Mouse (Mus musculus): ENCODE results near the gene Gm13288.
A peak's percentile ranks its signal among the peaks of the same experiment; 100 is the strongest.
"Not testable (repeated sequence)": the region's sequence is repeated elsewhere in the genome, so short reads cannot be mapped to it uniquely, and the experiment has no call there.

The Gm13288 gene

GRCm38 (mm10) chr4:88802954-88803353 is 2.4 kb upstream of the Gm13288 start, which contains the start of gene Gm13287:
Gm13287 (plus strand) TSS chr4:88803254.
- DNase-seq (ENCODE audit: low spot score) = not testable (repeated sequence)

GRCm38 (mm10) chr4:88805761-88806160 is 430 bp downstream of the Gm13288 start:
- not testable (repeated sequence) for DNase-seq (ENCODE audit: low spot score)

GRCm38 (mm10) chr4:88815928-88816327 is 10.6 kb downstream of the Gm13288 start, which contains the start of gene Ifna7:
Ifna7 (plus strand) TSS chr4:88816228.
- DNase-seq (ENCODE audit: low spot score) = no peak

- no peak for DNase-seq (ENCODE audit: low spot score)
These were observed 14.3 kb downstream of the Gm13288 start, which contains the start of gene Ifna11 for GRCm38 (mm10) chr4:88819659-88820058. Ifna11 (plus strand) TSS chr4:88819959.

GRCm38 (mm10) chr4:88822995-88823394 is 17.7 kb downstream of the Gm13288 start:
- DNase-seq (ENCODE audit: low spot score) = peak; percentile 8

- not testable (repeated sequence) for DNase-seq (ENCODE audit: low spot score)
These were observed 21.8 kb downstream of the Gm13288 start, which contains the start of gene Ifna6 for GRCm38 (mm10) chr4:88827116-88827515. Ifna6 (plus strand) TSS chr4:88827416.

- DNase-seq (ENCODE audit: low spot score) = peak; percentile 22
These were observed 25.2 kb downstream of the Gm13288 start for GRCm38 (mm10) chr4:88830523-88830922.

GRCm38 (mm10) chr4:88835225-88835624 is 29.9 kb downstream of the Gm13288 start, which contains the start of gene Ifna5:
Ifna5 (plus strand) TSS chr4:88835525.
- not testable (repeated sequence) for DNase-seq (ENCODE audit: low spot score)

- no peak for DNase-seq (ENCODE audit: low spot score)
These were observed 33.5 kb downstream of the Gm13288 start for GRCm38 (mm10) chr4:88838828-88839227.

- no peak for DNase-seq (ENCODE audit: low spot score)
These were observed 34.7 kb downstream of the Gm13288 start for GRCm38 (mm10) chr4:88840058-88840457.

- DNase-seq (ENCODE audit: low spot score) = no peak
These were observed 36.1 kb downstream of the Gm13288 start, which contains the start of gene Ifna4 for GRCm38 (mm10) chr4:88841438-88841911. Ifna4 (plus strand) TSS chr4:88841861.

GRCm38 (mm10) chr4:88845334-88845733 is 40.0 kb downstream of the Gm13288 start:
- no peak for DNase-seq (ENCODE audit: low spot score)

- no peak for DNase-seq (ENCODE audit: low spot score)
These were observed 44.4 kb downstream of the Gm13288 start, which contains the start of gene Ifna1 for GRCm38 (mm10) chr4:88849698-88850097. Ifna1 (plus strand) TSS chr4:88850087.

- no peak for DNase-seq (ENCODE audit: low spot score)
These were observed 45.9 kb downstream of the Gm13288 start for GRCm38 (mm10) chr4:88851026-88851763.
